Mouse (Mus musculus) urinary bladder, adult 18-20 months (tissue): Measurements from ENCODE around the gene Xirp1.

Source experiments
- DNase-seq, 2 experiments: peaks; one replicate each; pipeline ENCODE4 v3.0.0; 2022; ENCODE audit warnings: low spot score in 2 of 2, mixed read lengths in 2 of 2

The Xirp1 gene

DNA sequence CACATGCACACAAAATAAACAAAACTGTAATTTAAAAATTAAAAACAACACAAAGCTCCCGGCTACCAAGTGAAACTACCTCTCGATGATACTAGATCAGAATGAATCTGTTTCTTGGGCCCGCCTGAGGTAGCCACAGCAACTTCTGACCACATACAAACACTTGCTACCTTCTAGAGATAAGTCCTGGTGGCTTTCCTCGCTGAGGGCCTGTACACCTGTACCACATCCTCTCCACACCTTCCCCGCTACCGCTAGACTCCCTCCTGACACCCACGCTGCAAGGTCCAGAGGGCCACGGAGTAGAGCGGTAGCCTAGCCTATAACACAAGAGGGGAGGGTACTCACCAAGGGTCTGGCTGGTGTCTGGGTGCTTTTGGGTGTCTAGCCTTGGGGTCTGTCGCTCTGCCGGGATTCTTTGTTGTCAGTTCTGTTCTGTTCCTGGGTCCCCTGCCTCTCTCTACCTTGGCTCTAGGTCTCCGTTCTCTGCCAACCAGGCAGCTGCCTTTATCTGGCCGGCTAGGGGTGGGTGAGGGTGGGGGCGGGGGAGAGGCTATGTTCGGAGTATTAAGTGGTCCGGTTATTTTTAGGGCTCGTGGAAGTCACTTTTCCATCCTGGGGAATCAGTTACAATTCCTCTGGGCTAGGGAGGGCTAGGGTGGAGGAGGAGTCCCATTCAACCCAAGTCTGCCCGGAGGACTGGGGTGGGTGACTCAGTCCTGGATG is at the start of gene Xirp1:
Gene Xirp1, minus strand, starts transcription at position 513 of the 726 bp plus-strand sequence.
- no peak for DNase-seq

DNA sequence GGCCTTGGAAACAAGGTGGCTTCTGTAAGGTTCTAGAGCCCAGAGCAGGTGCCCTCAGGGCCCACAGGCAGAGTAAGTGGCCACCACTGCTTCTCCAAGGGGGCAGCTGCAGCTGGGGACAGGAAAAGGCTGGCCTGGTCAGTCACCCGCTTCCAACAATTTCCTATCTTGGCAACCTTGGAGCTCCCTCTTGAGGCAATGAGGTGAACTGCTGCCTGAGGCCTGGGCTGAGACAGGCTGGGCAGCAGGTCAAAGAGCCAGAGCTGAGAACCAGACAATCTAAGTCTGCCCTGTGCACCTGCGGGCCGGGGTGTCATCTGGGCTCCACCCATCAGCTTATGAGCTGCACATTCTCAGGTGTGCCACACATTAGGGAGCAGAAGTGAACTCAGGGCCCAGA is 49.8 kb upstream of the Xirp1 start:
- DNase-seq, result peak; percentile 52 to 78

DNA sequence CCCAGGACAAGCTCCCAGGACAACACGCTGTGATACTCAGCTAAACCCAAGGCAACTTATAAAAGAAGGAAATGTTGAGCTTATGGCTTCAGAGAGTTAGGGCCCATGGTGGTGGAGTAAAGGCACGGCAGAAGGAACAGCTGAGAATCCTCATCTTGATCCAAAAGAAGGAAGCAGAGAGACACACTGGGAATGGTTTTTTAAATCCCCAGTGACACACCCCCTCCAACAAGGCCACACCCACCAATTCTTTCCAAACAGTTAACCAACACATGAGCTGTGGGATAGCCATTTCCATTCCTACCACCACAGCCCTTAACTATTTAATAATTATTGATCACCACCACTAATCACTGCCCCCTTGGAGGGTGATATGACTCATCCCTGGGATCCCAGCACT is 47.9 kb upstream of the Xirp1 start:
- DNase-seq, result no peak

DNA sequence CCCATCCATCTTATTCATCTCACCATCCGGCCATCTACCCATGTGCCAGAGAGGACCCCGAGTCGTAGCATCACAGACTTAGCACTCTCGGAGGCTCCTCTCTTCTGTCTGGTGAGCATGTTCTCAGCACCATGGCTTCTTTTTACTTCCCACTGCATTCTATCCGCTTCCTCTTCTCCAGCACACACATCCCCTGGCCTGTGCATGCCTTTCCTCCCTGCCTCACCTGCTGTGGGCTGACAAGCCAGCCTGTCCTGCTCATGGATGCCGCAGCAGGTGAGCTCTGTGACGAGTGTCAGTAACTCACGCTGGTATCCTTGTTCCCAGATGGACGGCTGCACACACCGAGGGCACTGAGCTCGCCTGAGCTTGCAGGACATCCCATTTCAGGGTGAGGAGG is 46.4 kb upstream of the Xirp1 start, which contains the start of gene Cx3cr1:
Gene Cx3cr1, minus strand, starts transcription at position 101 of the 400 bp plus-strand sequence.
- no peak for DNase-seq

DNA sequence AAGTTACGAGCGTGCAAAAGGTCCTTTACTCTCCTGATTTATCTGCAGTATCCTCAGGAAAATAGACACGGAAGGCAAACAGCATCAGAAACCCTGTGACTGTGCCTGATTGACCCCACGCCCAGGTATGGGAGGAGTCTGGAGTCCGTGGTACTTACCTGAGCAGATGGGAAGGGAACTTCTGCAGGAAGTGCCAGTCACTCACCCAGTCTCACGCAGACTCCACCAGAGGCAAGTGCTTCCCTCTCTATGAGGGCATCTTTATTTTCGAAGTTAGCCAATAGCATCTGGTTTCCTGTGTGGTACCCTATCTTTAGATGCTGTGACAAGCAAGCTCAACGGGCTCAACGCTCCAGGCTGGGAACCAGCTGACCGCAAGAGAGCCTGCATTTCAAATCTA is 44.6 kb upstream of the Xirp1 start:
- DNase-seq, result no peak

DNA sequence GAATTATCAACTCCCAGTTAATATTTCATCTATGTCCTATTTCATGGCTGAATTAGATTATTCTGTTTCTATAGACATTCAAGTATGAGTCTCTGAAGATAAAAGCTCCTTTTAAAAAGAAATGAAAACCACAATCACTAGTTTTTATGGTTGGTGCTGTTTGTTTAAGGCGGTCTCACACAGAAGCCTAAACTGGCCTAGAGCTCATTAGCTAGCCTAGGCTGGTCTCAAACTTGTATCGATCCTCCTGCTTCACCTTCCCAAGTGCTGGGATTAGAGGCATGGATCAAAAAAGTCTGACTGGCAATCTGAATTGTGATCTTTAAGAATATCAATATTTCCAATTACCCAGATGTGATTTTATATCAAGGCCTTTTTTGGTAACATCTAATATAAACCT is 44.2 kb upstream of the Xirp1 start:
- DNase-seq, result no peak

DNA sequence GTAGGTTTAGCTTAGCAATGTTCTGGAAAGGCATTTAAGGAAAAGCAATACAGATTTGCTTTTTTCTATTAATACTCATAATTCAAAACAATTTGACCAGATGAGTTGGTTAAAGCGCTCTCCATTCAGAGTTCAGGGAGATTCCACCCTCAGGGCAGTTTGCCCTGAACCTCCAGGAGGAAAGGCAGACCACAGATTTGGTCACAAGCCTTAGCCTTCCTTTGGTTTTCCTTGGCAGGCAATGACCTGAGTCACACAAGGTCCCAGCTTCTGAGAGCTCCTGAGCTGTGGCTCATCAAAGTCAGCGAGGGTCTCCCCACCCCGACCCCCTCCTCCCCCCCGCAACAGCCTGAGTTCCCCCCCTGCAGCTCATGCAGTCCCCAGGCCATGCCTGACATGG is 40.9 kb upstream of the Xirp1 start:
- DNase-seq, result no peak

DNA sequence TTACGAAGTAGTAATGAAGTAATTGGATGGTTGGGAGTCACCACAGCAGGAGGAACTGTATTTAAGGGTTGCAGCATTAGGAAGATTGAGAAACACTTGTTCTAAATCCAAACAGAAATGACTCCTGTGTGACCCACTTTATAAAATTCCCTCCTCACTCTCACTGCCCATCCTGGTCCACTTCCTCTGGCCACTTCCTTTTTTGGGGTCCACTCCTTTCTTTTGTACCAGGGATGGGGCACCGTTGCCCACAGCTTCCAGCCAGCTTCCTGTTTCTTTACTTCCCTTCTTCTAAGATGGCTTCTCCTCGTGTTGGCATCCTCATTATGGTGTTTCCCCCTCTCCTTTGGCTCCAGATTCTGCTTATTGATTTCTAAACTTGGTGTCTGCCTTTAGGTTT is 35.3 kb upstream of the Xirp1 start:
- DNase-seq, result no peak

DNA sequence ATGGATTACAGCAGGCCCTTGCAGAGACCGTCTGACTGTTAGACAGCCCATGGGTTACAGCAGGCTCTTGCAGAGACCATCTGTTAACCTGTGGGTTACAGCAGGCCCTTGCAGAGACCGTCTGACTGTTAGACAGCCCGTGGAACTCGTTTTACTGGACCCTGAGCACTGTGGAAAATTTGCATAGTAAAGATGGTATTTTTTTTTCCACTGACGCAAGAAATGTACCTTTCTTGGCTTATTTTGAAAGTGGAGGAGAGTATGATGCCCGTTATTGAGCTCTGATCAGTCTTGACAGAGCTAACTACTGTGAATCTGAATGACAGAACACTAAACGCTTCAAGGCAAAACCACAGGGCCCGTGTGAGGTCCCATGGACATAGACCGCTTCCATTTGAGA is 32.8 kb upstream of the Xirp1 start:
- no peak for DNase-seq

DNA sequence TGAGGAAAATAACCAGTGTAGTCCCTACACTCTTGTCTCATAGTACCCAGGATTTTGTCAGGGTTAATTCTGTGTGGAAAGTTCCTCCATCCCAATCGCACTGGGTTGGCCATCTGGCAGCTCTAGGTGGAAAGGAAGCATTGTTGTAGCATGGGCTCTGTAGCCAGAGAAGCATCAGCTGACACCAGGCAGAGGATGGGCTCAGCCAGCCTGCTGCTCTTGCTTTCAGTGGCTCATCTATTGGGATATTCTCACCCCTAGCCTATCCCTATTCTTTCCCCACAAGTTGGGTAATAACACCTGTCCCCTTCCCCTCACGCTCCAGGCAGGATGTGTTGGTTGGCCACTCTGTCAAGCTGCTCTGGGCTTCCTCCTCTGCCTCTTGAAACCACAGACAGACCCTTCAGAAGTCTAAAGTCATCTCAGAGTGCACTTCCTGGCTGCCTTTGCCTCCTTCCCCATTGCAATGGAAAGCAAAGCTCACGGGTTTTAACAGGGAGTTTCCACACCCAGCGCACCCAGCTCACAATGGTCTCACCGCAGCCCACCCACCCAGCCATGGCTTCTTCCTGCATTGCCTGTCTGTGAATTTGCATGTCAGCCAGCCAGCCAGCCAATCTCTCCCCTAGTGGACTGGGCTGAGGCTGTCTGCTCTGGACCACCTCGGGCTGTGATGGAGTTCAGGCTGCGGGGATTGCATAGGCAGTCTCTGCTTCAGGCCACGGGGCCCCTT is 31.3 kb upstream of the Xirp1 start:
- no peak for DNase-seq

DNA sequence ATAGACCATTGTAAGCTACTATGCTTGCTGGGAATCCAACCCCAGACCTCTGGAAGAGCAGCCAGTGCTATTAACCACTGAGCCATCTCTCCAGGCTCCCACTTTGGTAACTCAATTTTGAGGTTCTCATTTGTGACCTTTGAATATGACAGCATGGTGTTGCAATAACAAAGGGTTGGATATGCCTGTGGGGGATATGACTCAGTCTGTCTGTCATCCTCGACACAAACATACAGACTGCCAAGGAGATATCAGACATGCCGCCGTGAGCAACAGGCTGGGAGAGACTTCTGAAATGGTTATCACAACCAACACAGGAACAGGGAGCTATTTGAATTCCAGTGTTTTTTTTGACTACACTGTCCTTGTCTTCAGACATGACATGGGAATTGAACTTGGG is 26.0 kb upstream of the Xirp1 start:
- no peak for DNase-seq

DNA sequence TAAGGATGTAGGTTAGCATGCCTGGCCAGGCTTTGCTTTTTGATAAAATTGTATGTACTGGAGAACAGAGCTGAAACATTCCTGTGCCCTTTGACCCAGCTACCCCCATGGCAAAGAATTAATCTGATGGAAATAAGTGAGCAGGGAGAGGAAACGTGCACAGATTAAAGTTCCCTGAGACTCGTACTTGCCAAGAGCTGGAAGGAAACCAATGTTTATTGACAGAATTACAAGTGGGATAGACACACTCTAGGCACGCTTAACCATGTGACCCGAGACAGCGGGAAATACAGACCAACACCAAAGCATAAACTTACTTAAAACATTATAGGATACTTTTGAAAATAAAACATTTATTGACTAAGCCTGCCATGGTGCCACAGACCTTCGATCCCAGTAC is 25.1 kb upstream of the Xirp1 start:
- DNase-seq, result no peak

DNA sequence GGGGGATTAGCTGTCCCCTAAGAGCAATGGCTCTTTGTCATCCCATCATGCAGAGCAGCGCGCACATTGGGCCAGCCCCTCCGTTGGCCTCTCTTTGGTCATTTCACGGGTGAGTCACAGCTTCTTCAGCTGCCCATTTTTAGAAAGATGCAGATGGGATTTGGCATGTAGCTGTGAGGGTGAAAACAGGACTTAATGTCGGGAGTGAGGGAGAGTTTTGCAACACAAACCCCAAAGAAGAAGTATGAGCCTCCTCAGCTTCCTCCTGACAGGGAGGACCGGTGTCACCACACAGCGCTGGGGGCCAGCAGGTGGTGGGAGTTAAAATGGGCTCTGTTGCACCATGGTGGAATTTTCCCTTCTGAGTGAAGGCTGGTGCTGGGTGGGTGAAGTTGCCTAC is 19.7 kb upstream of the Xirp1 start:
- DNase-seq, result no peak

DNA sequence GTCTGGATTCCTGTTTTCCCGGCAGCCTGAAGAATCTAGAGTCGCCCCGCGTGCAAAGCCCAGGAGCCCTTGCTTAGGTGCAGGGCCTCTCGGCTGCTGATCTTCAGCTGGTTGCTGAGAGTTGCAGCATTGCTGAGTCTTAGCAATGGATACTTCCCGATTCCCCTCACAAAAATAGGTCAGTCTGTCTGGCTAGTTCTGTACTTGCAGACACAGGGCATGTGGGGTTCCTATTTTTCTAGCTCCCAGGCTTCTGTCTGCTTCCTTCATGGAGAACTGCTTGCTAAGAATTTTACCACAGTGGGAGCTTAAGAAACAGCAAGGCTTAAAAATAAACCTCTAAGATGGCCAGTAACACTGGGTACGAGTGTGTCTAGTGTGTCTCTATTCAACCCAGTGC is 14.0 kb upstream of the Xirp1 start:
- DNase-seq, result no peak

DNA sequence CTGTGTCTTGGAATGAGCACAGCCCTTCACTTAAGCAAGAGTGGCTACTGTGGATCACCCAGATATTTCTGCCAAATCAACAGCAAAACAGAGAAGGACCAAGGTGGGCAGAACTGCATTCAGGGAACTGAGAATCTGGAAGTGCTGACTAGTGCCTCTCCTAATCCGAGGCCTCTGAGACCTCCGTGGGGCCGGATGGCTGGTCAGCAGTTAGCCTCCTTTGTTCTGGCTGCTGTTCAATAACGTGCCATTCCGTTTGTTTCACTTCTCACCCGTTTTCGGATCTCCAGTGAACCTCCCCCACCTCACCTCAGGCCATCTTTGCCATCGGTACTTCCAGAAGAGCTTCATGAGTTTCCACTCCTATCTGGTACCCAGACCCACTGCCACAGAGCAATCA is 11.0 kb upstream of the Xirp1 start:
- DNase-seq, result no peak

DNA sequence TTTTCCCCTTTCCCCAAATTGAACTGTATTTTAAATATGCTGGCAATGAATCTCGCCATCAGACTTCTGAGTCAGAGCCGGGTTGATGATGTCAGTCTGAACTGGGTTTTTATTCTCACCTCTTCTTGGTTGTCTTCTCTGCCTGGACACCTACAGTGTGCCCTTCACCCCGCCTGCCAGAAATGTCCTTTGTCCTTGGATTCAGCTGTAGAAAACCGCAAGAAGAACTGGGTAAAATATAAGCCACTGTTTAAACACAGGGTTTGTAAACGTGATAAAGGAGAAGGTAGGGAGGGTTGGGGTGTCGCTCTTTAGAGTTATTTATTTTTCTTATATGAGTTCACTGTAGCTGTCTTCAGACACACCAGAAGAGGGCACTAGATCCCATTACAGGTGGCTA is 9.3 kb upstream of the Xirp1 start:
- DNase-seq, result no peak

DNA sequence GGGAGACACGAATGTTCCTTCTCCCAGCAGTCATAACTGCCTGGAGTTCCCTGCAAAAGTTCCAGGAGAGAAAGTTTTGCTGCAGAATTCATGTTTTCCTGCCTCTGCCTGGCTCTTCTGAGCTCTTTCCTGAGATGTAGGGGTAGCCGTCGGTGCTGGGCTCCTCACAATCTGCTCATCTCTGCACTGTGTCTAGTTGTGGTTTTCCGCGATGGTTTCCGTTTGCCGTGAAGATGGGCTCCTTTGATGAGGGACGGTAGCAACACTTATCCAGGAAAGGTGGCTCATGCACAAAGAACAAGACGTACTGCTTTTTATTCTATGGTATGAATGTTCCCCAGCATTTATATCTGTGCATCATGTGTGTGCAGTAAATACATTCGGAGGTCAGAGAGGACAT is 7.0 kb upstream of the Xirp1 start:
- DNase-seq, result no peak

DNA sequence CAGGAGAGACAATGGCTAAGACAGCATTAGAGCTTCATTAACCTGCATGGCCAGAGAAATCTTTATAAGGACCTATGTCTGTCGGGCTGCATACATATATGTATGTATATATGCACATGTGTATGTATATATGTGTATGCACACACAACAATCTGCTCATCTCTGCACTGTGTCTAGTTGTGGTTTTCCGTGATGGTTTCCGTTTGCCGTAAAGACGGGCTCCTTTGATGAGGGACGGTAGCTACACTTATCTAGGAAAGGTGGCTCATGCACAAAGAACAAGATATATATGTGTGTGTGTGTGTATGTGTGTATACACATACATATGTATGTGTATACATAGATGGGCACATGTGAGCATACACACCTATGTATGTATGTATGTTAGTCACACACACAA is 6.5 kb upstream of the Xirp1 start:
- no peak for DNase-seq

DNA sequence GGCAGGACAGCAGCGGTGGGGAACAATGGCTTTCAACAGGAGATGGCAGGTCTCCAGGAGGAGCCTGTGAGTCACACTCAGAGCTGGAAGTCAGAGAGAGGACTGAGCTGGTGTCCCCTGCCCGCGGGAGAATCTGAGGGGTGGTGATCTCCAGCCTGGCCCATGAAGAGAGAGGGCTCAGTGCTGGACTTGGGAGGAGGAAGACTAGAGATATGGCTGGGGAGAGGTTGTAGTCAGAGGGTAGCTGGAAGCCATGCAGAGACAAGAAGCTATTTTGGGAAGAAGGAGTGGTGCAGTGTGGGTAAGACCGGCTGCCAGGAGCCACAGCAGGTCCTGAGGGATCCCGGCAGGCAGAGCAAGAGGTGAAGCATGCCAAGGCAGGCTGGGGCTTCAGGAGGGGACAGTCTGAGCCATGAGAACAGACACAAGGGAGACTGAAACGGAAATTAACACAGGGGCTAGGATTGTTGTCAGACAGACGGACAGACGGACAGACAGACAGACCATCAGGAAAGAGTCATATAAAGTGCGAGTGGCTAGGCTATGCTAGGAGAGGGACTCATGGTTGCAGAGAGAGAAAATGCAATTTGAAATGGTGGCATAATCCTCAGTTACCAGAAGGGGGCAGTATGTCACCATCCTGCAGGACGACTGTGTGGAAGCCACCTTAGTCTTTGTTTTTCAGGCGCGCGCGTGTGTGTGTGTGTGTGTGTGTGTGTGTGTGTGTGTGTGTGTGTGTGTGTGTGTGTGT is 4.2 kb upstream of the Xirp1 start:
- peak in 1 of 2 experiments; percentile 35 for DNase-seq

DNA sequence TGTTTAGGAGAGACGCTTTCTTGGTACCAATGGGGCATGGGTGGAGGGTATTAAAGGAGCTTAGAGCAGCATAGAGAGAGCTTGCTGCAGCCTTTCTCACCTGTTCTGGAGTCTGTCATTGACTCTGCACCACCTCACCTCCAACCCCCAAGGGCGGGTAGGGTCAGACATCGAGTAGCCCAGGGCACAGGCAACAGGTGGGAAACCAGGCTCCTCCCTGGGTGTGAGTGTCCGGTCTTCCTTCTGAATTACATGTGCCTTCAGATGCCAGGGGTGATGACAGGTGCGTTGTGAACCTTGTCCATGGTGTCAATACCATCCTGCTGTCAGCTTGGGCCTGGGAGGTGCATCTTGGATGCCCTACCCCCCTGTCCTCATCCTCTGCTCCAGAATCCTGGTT is 1.2 kb upstream of the Xirp1 start:
- DNase-seq, result no peak

DNA sequence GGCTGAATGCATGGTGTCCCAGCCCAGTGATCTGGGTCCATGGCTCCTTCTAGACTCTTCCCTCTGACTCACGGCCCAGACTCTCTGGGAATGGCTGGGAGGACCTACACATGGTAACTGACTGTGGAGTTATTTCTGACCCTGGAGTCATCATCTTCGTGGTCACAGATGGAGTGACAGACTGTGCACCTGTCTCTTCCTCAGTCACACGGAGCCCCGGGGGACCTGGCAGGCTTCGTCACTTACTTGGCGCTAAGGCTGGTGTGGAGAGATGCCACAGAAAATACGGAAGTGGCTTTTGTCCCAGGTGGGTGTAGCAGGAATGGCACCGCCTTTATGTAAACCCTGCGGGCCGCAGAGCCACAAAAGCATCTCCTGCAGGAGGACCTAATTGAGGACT is 773 bp upstream of the Xirp1 start:
- no peak for DNase-seq

DNA sequence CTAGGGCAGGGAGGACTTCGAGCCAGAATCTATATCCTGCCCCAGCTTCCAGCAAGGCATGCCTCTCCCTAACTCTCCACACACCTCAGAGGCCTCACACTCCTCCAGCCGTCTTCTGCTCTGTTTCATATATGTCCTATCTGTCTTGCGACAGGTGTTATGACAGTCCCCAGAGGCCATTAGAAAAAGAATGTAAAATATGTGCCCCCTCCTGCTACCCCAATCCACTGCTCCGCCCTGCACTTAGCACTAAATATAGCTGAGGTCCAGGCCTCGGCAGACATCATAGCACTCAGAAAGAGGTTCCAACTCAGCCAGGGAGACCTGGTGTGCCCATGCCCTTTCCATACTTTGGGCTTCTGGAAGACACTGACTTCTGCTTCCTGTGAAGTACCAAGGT is 2.2 kb downstream of the Xirp1 start:
- DNase-seq, result no peak
